Mouse (Mus musculus): ENCODE results near the gene Spaca4. TPM values are rescaled to one million over a fixed set of nuclear protein-coding genes. Genes with fewer than 3 reads are reported as not detected.

The Spaca4 gene
- polyA plus RNA-seq, 1 experiment, result not detected

- Histone ChIP-seq H3K4me3 (ENCODE audit: insufficient read depth, low read length) (no peak overlapping the region), H3K27ac (ENCODE audit: insufficient read depth, low read length) (no peak overlapping the region), H3K4me1 (ENCODE audit: control insufficient read depth, insufficient read depth, low read length) (peaks cover 14% of the 10 kb centered on the region)
- TF ChIP-seq POLR2A (IDR thresholded peaks at IDR 0.05; ENCODE audit: extremely low read depth, insufficient read depth, low read length) (peak; percentile 58), CTCF (IDR thresholded peaks at IDR 0.05; ENCODE audit: extremely low read depth, insufficient read depth, low read length) (no peak)
Observed at GRCm38 (mm10) chr7:45710477-45711191, 15.0 kb downstream of the Spaca4 start.

- Histone ChIP-seq H3K4me3 (ENCODE audit: insufficient read depth, low read length) (no peak overlapping the region), H3K27ac (ENCODE audit: insufficient read depth, low read length) (no peak overlapping the region), H3K4me1 (ENCODE audit: control insufficient read depth, insufficient read depth, low read length) (peaks cover 11% of the 10 kb centered on the region)
- TF ChIP-seq CTCF (IDR thresholded peaks at IDR 0.05; ENCODE audit: extremely low read depth, insufficient read depth, low read length) (no peak), POLR2A (IDR thresholded peaks at IDR 0.05; ENCODE audit: extremely low read depth, insufficient read depth, low read length) (peak; percentile 59)
Observed at GRCm38 (mm10) chr7:45709677-45710355, 15.8 kb downstream of the Spaca4 start.

DNA sequence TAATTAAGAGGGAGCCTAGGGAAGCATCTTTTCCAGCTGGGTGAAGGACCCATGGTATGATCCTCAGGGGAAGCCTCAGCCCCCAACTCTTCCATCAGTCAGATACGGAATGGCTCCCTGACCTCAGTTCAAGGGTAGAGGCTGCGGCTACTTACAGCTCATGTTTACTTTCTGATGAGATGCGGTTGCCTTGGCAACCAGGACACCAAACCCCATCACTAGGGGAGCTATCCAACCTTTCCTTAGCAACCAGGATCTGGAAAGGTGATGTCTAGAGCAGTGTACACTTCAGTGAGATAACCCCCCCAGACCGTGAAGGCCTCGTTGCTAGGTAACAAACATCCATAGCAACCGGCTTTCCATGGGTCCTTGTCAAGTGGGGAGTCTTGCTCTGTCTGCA, 16.6 kb downstream of the Spaca4 start:
- H3K4me1 ChIP-seq (ENCODE audit: control insufficient read depth, insufficient read depth, low read length), result peaks cover 11% of the 10 kb centered on the region
- H3K4me3 ChIP-seq (ENCODE audit: insufficient read depth, low read length), result no peak overlapping the region
- 0 out of 2 replicates have a peak, but pooled peaks have one; percentile 8 for TF ChIP-seq POLR2A (IDR thresholded peaks at IDR 0.05; ENCODE audit: extremely low read depth, insufficient read depth, low read length)
- no peak for TF ChIP-seq CTCF (IDR thresholded peaks at IDR 0.05; ENCODE audit: extremely low read depth, insufficient read depth, low read length)
- peak overlapping the region; percentile 82; the same call in 1 of the 2 replicates for H3K27ac ChIP-seq (ENCODE audit: insufficient read depth, low read length)

GRCm38 (mm10) chr7:45708221-45708761, 17.3 kb downstream of the Spaca4 start:
- Histone ChIP-seq H3K4me3 (ENCODE audit: insufficient read depth, low read length) (peak overlapping the region; percentile 97; the same call in 1 of the 2 replicates), H3K4me1 (ENCODE audit: control insufficient read depth, insufficient read depth, low read length) (peaks cover 11% of the 10 kb centered on the region), H3K27ac (ENCODE audit: insufficient read depth, low read length) (peak overlapping the region; percentile 82)
- TF ChIP-seq CTCF (IDR thresholded peaks at IDR 0.05; ENCODE audit: extremely low read depth, insufficient read depth, low read length) (no peak), POLR2A (IDR thresholded peaks at IDR 0.05; ENCODE audit: extremely low read depth, insufficient read depth, low read length) (peak; percentile 26; the same call in 1 of the 2 replicates)

DNA sequence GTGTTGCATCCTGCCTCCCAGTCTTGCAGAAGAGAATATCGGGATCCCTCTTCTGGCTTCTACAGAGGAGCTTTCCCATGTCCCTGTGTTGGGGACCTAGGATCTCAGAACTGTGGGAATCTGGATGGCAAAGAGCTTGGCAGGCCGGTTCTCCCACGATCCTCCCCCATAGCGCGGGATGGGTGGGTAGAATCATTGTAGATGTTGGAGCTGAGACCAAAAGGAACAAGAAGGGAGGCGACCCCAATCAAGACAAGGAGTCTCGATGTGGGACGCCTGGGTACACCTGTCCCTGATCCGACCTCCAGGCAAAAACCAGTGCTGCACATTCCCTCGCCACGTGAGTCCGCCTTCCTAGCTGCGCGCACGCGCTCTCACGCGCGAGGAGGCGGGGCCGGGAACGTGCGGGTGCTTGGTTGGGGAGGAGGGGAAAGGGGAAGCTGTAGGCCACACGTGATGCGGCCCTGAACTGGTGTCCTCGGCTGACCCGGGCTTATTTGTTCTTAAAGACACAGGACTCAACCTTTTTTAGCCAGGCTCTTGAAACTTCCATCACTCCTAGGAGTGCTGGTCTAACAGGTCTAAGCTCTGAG, 18.1 kb downstream of the Spaca4 start:
- Histone ChIP-seq H3K4me1 (ENCODE audit: control insufficient read depth, insufficient read depth, low read length) (peaks cover 11% of the 10 kb centered on the region), H3K4me3 (ENCODE audit: insufficient read depth, low read length) (peak overlapping the region; percentile 97), H3K27ac (ENCODE audit: insufficient read depth, low read length) (peak overlapping the region; percentile 95)
- TF ChIP-seq POLR2A (IDR thresholded peaks at IDR 0.05; ENCODE audit: extremely low read depth, insufficient read depth, low read length) (peak; percentile 69), CTCF (IDR thresholded peaks at IDR 0.05; ENCODE audit: extremely low read depth, insufficient read depth, low read length) (no peak)

DNA sequence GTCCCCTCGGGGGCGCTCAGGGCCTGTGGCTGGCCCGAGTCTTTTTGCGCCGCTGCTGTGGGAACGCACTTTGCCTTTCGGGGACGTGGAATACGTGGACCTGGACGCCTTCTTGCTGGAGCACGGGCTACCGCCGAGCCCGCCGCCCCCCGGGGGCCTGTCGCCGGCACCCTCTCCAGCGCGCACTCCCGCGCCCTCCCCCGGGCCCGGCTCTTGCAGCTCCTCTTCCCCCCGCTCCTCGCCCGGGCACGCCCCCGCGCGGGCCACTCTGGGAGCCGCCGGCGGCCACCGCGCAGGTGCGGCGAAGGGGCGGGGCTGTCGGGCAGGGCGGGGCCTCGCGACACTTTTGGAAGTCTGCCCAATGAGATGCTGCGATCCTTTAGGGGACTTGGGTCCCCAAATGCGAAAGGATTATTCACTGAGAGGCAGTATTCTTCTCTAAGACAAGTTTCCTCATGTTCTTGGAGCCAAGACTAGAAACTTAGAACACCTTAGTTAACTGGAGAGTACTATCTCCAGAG, 18.8 kb downstream of the Spaca4 start:
- Histone ChIP-seq H3K4me1 (ENCODE audit: control insufficient read depth, insufficient read depth, low read length) (peaks cover 11% of the 10 kb centered on the region), H3K27ac (ENCODE audit: insufficient read depth, low read length) (peak overlapping the region; percentile 100), H3K4me3 (ENCODE audit: insufficient read depth, low read length) (peak overlapping the region; percentile 97)
- TF ChIP-seq CTCF (IDR thresholded peaks at IDR 0.05; ENCODE audit: extremely low read depth, insufficient read depth, low read length), result no peak
- TF ChIP-seq POLR2A (IDR thresholded peaks at IDR 0.05; ENCODE audit: extremely low read depth, insufficient read depth, low read length), result peak; percentile 46; the same call in 1 of the 2 replicates

GRCm38 (mm10) chr7:45705873-45706281, 19.7 kb downstream of the Spaca4 start:
- peak overlapping the region; percentile 100 for H3K27ac ChIP-seq (ENCODE audit: insufficient read depth, low read length)
- H3K4me3 ChIP-seq (ENCODE audit: insufficient read depth, low read length), result peak overlapping the region; percentile 97
- H3K4me1 ChIP-seq (ENCODE audit: control insufficient read depth, insufficient read depth, low read length), result peaks cover 11% of the 10 kb centered on the region
- TF ChIP-seq POLR2A (IDR thresholded peaks at IDR 0.05; ENCODE audit: extremely low read depth, insufficient read depth, low read length) (peak; percentile 59; the same call in 1 of the 2 replicates), CTCF (IDR thresholded peaks at IDR 0.05; ENCODE audit: extremely low read depth, insufficient read depth, low read length) (no peak)

DNA sequence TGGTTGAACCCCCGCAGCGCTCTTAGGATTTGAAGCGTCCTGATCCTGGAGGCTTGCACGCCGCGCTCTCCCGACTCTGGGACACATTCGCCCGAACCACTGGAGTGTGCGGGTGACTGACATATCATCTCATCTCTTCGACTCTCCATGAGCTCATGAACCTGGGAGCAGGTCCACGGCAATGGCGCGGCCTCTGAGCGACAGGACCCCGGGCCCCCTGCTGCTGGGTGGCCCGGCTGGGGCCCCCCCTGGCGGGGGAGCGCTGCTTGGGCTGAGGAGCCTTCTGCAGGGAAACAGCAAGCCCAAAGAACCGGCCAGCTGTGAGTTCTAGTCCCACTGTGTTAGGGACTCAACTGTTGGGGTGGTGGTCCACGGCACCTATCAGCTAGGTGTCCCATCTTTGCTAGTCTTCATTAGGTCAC, 20.2 kb downstream of the Spaca4 start:
- peak overlapping the region; percentile 100 for H3K27ac ChIP-seq (ENCODE audit: insufficient read depth, low read length)
- peaks cover 11% of the 10 kb centered on the region for H3K4me1 ChIP-seq (ENCODE audit: control insufficient read depth, insufficient read depth, low read length)
- peak overlapping the region; percentile 97 for H3K4me3 ChIP-seq (ENCODE audit: insufficient read depth, low read length)
- TF ChIP-seq POLR2A (IDR thresholded peaks at IDR 0.05; ENCODE audit: extremely low read depth, insufficient read depth, low read length), result no peak

Data from cortical plate, adult 2 months (tissue).